ENCODE assay signal across 27 mouse cellular contexts in genomic region chr11:5103986-5104509, GRCm38 (mm10). TPM values are rescaled to one million over a fixed set of nuclear protein-coding genes. Genes with fewer than 3 reads are reported as not detected.
A peak's percentile ranks its signal among the peaks of the same experiment; 100 is the strongest.
DNase-seq lines count a peak whose midpoint lies in the region; ATAC-seq and TF ChIP-seq lines count a peak whose summit lies in the region.
"Had no signal": no experiment of that assay in that cellular context is flagged by ENCODE, and none has a peak within 500 bp of the region (broad histone marks: within the 10 kb centered on the region; RNA-seq: fewer than 3 reads in every experiment).

No protein-coding gene starts in this region.

- no peak for TF ChIP-seq CTCF in hindbrain, postnatal 0 days (IDR thresholded peaks at IDR 0.05; ENCODE audit: low read depth)

- H3K9me3 ChIP-seq in hindbrain, postnatal 0 days (ENCODE audit: low read length), result no peaks in the 10 kb centered on the region
- H3K9me3 ChIP-seq in hindbrain, embryonic 10.5 days, result no peaks in the 10 kb centered on the region
- H3K9me3 ChIP-seq in midbrain, embryonic 12.5 days, result no peaks in the 10 kb centered on the region
- H3K9me3 ChIP-seq in midbrain, embryonic 11.5 days (ENCODE audit: control insufficient read depth, low read length), result no peaks in the 10 kb centered on the region
- H3K9me3 ChIP-seq: forebrain, embryonic 12.5 days; limb, embryonic 13.5 days; megakaryocyte, embryonic 14.5 days had no signal

- ATAC-seq in hindbrain, postnatal 0 days, result no peak
- no peak for ATAC-seq in midbrain, embryonic 12.5 days (ENCODE audit: low FRiP score, low read depth)
- no peak for ATAC-seq in midbrain, embryonic 11.5 days (ENCODE audit: low FRiP score)
- ATAC-seq: inflammation-experienced regulatory T-cells, adult 6 months had no signal

- intact Hi-C loops in heart, postnatal 25 days (cut with DNase I), result no loop called here

- H3K4me3 ChIP-seq in hindbrain, postnatal 0 days (ENCODE audit: low read length), result no peak overlapping the region
- H3K4me3 ChIP-seq in hindbrain, embryonic 10.5 days, result no peak overlapping the region
- no peak overlapping the region for H3K4me3 ChIP-seq in midbrain, embryonic 12.5 days
- no peak overlapping the region for H3K4me3 ChIP-seq in midbrain, embryonic 11.5 days (ENCODE audit: low read depth, low read length)
- H3K4me3 ChIP-seq: erythroblast, embryonic 14.5 days; forebrain, embryonic 12.5 days; limb, embryonic 13.5 days; megakaryocyte, embryonic 14.5 days had no signal

- H3K36me3 ChIP-seq in hindbrain, postnatal 0 days (ENCODE audit: insufficient read depth, low read length), result peaks cover 12% of the 10 kb centered on the region; the same call in 1 of the 2 replicates
- peaks cover 54% of the 10 kb centered on the region for H3K36me3 ChIP-seq in hindbrain, embryonic 10.5 days
- H3K36me3 ChIP-seq in midbrain, embryonic 12.5 days, result peaks cover 26% of the 10 kb centered on the region
- H3K36me3 ChIP-seq in midbrain, embryonic 11.5 days (ENCODE audit: control insufficient read depth, insufficient read depth, low read length), result no peaks in the 10 kb centered on the region; the same call in 1 of the 2 replicates

- no peak overlapping the region for H3K27ac ChIP-seq in hindbrain, postnatal 0 days
- H3K27ac ChIP-seq in hindbrain, embryonic 10.5 days, result no peak overlapping the region
- no peak overlapping the region for H3K27ac ChIP-seq in midbrain, embryonic 12.5 days (replicated peaks)
- no peak overlapping the region for H3K27ac ChIP-seq in midbrain, embryonic 11.5 days (ENCODE audit: low read depth, low read length)
- H3K27ac ChIP-seq: forebrain, embryonic 12.5 days; limb, embryonic 13.5 days had no signal

- H3K4me1 ChIP-seq in hindbrain, postnatal 0 days (ENCODE audit: insufficient read depth, low read length), result peaks cover 8% of the 10 kb centered on the region
- H3K4me1 ChIP-seq in hindbrain, embryonic 10.5 days (replicated peaks), result peaks cover 21% of the 10 kb centered on the region
- H3K4me1 ChIP-seq in midbrain, embryonic 12.5 days, result peaks cover 9% of the 10 kb centered on the region
- H3K4me1 ChIP-seq in midbrain, embryonic 11.5 days (ENCODE audit: control insufficient read depth, insufficient read depth, low read length), result peaks cover 7% of the 10 kb centered on the region; the same call in 1 of the 2 replicates

- 95% methylated on average over 4 of the region's 4 CpGs for WGBS in hindbrain, postnatal 0 days
- 93% methylated on average over 4 of the region's 4 CpGs for WGBS in hindbrain, embryonic 10.5 days
- WGBS in midbrain, embryonic 12.5 days, result 99% methylated on average over 4 of the region's 4 CpGs
- 94% methylated on average over 4 of the region's 4 CpGs for WGBS in midbrain, embryonic 11.5 days

- H3K27me3 ChIP-seq in hindbrain, postnatal 0 days (ENCODE audit: insufficient read depth, low read length), result no peaks in the 10 kb centered on the region
- no peaks in the 10 kb centered on the region for H3K27me3 ChIP-seq in hindbrain, embryonic 10.5 days (ENCODE audit: insufficient read depth, poor library complexity, severe bottlenecking)
- H3K27me3 ChIP-seq in midbrain, embryonic 12.5 days, result no peaks in the 10 kb centered on the region
- no peaks in the 10 kb centered on the region for H3K27me3 ChIP-seq in midbrain, embryonic 11.5 days (ENCODE audit: control insufficient read depth, insufficient read depth, low read length)
- H3K27me3 ChIP-seq: forebrain, embryonic 12.5 days; limb, embryonic 13.5 days had no signal

- DNase-seq in heart, adult 11 months, result peak; percentile 87
- DNase-seq in heart, postnatal 25 days (ENCODE audit: low spot score), result no peak
- DNase-seq in hindbrain, postnatal 0 days (ENCODE audit: low spot score), result no peak
- DNase-seq in hindbrain, embryonic 10.5 days (ENCODE audit: low spot score), result no peak
- no peak for DNase-seq in midbrain, embryonic 11.5 days (ENCODE audit: low spot score, missing footprints)
- DNase-seq in layer of hippocampus, postnatal 36 days, result no peak
- DNase-seq: adrenal gland, postnatal 25 days; B cell, adult 2 months; cerebellum, adult 11-12 months; cerebellum, adult 9-11 months; embryo, embryonic 11 days; kidney, adult 18-20 months; kidney, postnatal 10 days; lung, postnatal 4 days; midbrain, embryonic 14.5 days; right cerebral cortex, postnatal 25 days; spleen, adult 18-20 months; thymus, postnatal 4 days had no signal

- no peak overlapping the region for H3K4me2 ChIP-seq in hindbrain, postnatal 0 days (ENCODE audit: low read depth, low read length)
- no peak overlapping the region for H3K4me2 ChIP-seq in midbrain, embryonic 12.5 days (replicated peaks)
- no peak overlapping the region for H3K4me2 ChIP-seq in midbrain, embryonic 11.5 days
- H3K4me2 ChIP-seq: forebrain, embryonic 12.5 days; limb, embryonic 13.5 days; liver, embryonic 11.5 days had no signal

- H3K9ac ChIP-seq in hindbrain, postnatal 0 days (replicated peaks; ENCODE audit: low read length), result 0 out of 2 replicates have a peak overlapping the region, but pooled peaks have one; percentile 9
- 0 out of 2 replicates have a peak overlapping the region, but pooled peaks have one; percentile 5 for H3K9ac ChIP-seq in midbrain, embryonic 12.5 days (replicated peaks)
- H3K9ac ChIP-seq in midbrain, embryonic 11.5 days (ENCODE audit: low read length), result no peak overlapping the region
- H3K9ac ChIP-seq: forebrain, embryonic 12.5 days; limb, embryonic 13.5 days had no signal

RNA-seq across cellular contexts. Expression of gene Ewsr1, which starts 5.0 kb away (rescaled TPM):
- total RNA-seq in heart, postnatal 25 days (2021), result 10 to 100 TPM; 95.7 to 96.0 TPM
- total RNA-seq in hindbrain, postnatal 0 days (2014; rRNA removed), result 337 and 384 TPM in 2 replicates
- 371 and 412 TPM in 2 replicates for polyA plus RNA-seq in hindbrain, postnatal 0 days (2015; fragmentation: Nextera tagmentation; extraction: Ambion mirVana)
- 877 and 924 TPM in 2 replicates for polyA plus RNA-seq in hindbrain, embryonic 10.5 days (2016; fragmentation: Nextera tagmentation; extraction: Ambion mirVana)
- 891 and 892 TPM in 2 replicates for polyA plus RNA-seq in midbrain, embryonic 12.5 days (2016; fragmentation: Nextera tagmentation; extraction: Ambion mirVana)
- 419 and 422 TPM in 2 replicates for polyA plus RNA-seq in midbrain, embryonic 11.5 days (2014; fragmentation: Nextera tagmentation; extraction: Ambion mirVana)
- total RNA-seq in layer of hippocampus, postnatal 36 days (2021), result 100 to 1,000 TPM; 319 to 373 TPM

RNA-seq across cellular contexts. Expression of gene Rhbdd3, which starts 5.3 kb away (rescaled TPM):
- total RNA-seq in heart, postnatal 25 days (2021), result 10 to 100 TPM; 21.4 to 21.6 TPM
- 48.8 and 54.5 TPM in 2 replicates for total RNA-seq in hindbrain, postnatal 0 days (2014; rRNA removed)
- 39.1 and 42.2 TPM in 2 replicates for polyA plus RNA-seq in hindbrain, postnatal 0 days (2015; fragmentation: Nextera tagmentation; extraction: Ambion mirVana)
- 29.1 and 29.3 TPM in 2 replicates for polyA plus RNA-seq in hindbrain, embryonic 10.5 days (2016; fragmentation: Nextera tagmentation; extraction: Ambion mirVana)
- 29.0 and 30.3 TPM in 2 replicates for polyA plus RNA-seq in midbrain, embryonic 12.5 days (2016; fragmentation: Nextera tagmentation; extraction: Ambion mirVana)
- 20.4 and 21.3 TPM in 2 replicates for polyA plus RNA-seq in midbrain, embryonic 11.5 days (2014; fragmentation: Nextera tagmentation; extraction: Ambion mirVana)
- total RNA-seq in layer of hippocampus, postnatal 36 days (2021), result 10 to 100 TPM; 20.2 to 22.2 TPM

RNA-seq across cellular contexts. Expression of gene Gas2l1, which starts 38.9 kb away (rescaled TPM):
- total RNA-seq in heart, postnatal 25 days (2021), result 10 to 100 TPM; 19.0 to 21.2 TPM
- 38.1 and 40.2 TPM in 2 replicates for total RNA-seq in hindbrain, postnatal 0 days (2014; rRNA removed)
- polyA plus RNA-seq in hindbrain, postnatal 0 days (2015; fragmentation: Nextera tagmentation; extraction: Ambion mirVana), result 16.3 and 17.3 TPM in 2 replicates
- 25.5 and 34.9 TPM in 2 replicates for polyA plus RNA-seq in hindbrain, embryonic 10.5 days (2016; fragmentation: Nextera tagmentation; extraction: Ambion mirVana)
- polyA plus RNA-seq in midbrain, embryonic 12.5 days (2016; fragmentation: Nextera tagmentation; extraction: Ambion mirVana), result 31.9 and 35.0 TPM in 2 replicates
- polyA plus RNA-seq in midbrain, embryonic 11.5 days (2014; fragmentation: Nextera tagmentation; extraction: Ambion mirVana), result 19.4 and 23.1 TPM in 2 replicates
- 100 to 1,000 TPM in 1 of 2 experiments, 10 to 100 TPM in 1; 95.7 to 104 TPM for total RNA-seq in layer of hippocampus, postnatal 36 days (2021)

RNA-seq across cellular contexts. Expression of gene Rasl10a, which starts 46.1 kb away (rescaled TPM):
- 1 to 10 TPM; 2.4 to 5.3 TPM for total RNA-seq in heart, postnatal 25 days (2021)
- total RNA-seq in hindbrain, postnatal 0 days (2014; rRNA removed), result 4.7 and 4.8 TPM in 2 replicates
- polyA plus RNA-seq in hindbrain, postnatal 0 days (2015; fragmentation: Nextera tagmentation; extraction: Ambion mirVana), result 4.5 and 4.7 TPM in 2 replicates
- polyA plus RNA-seq in hindbrain, embryonic 10.5 days (2016; fragmentation: Nextera tagmentation; extraction: Ambion mirVana), result 0.44 and 0.84 TPM in 2 replicates
- polyA plus RNA-seq in midbrain, embryonic 12.5 days (2016; fragmentation: Nextera tagmentation; extraction: Ambion mirVana), result 0.37 and 0.63 TPM in 2 replicates
- polyA plus RNA-seq in midbrain, embryonic 11.5 days (2014; fragmentation: Nextera tagmentation; extraction: Ambion mirVana), result 0.19 and 0.37 TPM in 2 replicates
- total RNA-seq in layer of hippocampus, postnatal 36 days (2021), result 100 to 1,000 TPM in 1 of 2 experiments, 10 to 100 TPM in 1; 88.6 to 112 TPM
- total RNA-seq: hematopoietic stem cell, adult 5-6 weeks; monocyte, adult 5-6 weeks had no signal
- polyA plus RNA-seq: erythroblast, embryonic 14.5 days; inflammation-experienced regulatory T-cells, adult 6 months had no signal

RNA-seq across cellular contexts. Expression of gene Emid1, which starts 48.0 kb away (rescaled TPM):
- 1 to 10 TPM; 2.1 to 2.2 TPM for total RNA-seq in heart, postnatal 25 days (2021)
- total RNA-seq in hindbrain, postnatal 0 days (2014; rRNA removed), result 15.0 and 15.7 TPM in 2 replicates
- polyA plus RNA-seq in hindbrain, postnatal 0 days (2015; fragmentation: Nextera tagmentation; extraction: Ambion mirVana), result 22.7 and 24.2 TPM in 2 replicates
- polyA plus RNA-seq in hindbrain, embryonic 10.5 days (2016; fragmentation: Nextera tagmentation; extraction: Ambion mirVana), result 31.9 and 40.0 TPM in 2 replicates
- 10.2 and 12.6 TPM in 2 replicates for polyA plus RNA-seq in midbrain, embryonic 12.5 days (2016; fragmentation: Nextera tagmentation; extraction: Ambion mirVana)
- polyA plus RNA-seq in midbrain, embryonic 11.5 days (2014; fragmentation: Nextera tagmentation; extraction: Ambion mirVana), result 12.3 and 13.7 TPM in 2 replicates
- 1 to 10 TPM; 7.3 to 9.3 TPM for total RNA-seq in layer of hippocampus, postnatal 36 days (2021)
